1 mouse cellular context compared by ENCODE assay signal in the genomic region with DNA sequence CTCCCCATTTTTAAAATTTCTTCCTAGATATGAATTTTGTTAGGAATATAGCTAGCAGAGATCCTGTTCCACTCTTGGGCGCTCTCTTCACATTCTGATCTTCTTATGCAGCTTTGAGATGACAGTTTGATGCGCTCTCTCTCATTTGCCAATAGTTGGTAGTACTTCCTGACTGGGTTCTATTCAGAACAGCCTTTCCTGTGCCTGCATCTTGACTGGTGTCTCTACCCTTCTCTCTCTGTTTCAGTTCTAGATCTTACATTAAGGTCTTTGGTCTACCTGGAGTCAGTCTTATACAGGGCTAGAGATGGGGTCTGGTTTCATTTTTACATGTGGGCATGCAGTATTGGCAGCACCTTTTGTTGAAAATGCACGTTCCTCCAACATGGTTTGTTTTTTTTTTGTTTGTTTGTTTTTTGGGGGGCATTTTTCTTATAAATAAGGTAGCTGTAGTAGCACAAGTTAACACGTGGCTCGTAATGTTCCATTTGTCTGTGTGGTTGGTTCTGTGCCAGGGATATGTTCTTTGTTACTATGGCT.
TF ChIP-seq lines count a peak whose summit lies in the region.

No protein-coding gene starts in this region.

TF ChIP-seq in CH12.LX, 34 proteins besides CTCF, POLR2A, EP300 and RAD21 (continued from another document):
- TF ChIP-seq ETS1 (conservative IDR thresholded peaks at IDR 0.05; ENCODE audit: low read depth, low read length) (0 out of 2 replicates have a peak, but pooled peaks have one; percentile 19), CHD2 (IDR thresholded peaks at IDR 0.05; ENCODE audit: low read length) (no peak), ZC3H11A (IDR thresholded peaks at IDR 0.05; ENCODE audit: low read depth, low read length) (no peak), ZNF384 (IDR thresholded peaks at IDR 0.05; ENCODE audit: low read depth, low read length) (no peak), RCOR1 (conservative IDR thresholded peaks at IDR 0.05; ENCODE audit: low read depth, low read length) (no peak), ZMIZ1 (IDR thresholded peaks at IDR 0.05; ENCODE audit: low read depth, low read length) (0 out of 2 replicates have a peak, but pooled peaks have one; percentile 45), E2F4 (IDR thresholded peaks at IDR 0.05; ENCODE audit: insufficient replicate concordance, low read depth, low read length) (0 out of 2 replicates have a peak, but pooled peaks have one; percentile 34)
